Mouse (Mus musculus) heart, postnatal 36 days (tissue): ENCODE results near the gene Cdh11. TPM values are rescaled to one million over a fixed set of nuclear protein-coding genes. Genes with fewer than 3 reads are reported as not detected.

ENCODE experiments used
- DNase-seq, 2 experiments: peaks; one replicate each; pipeline ENCODE4 v3.0.0; 2021 to 2022
- intact Hi-C: fragments of 180-260 bp; cut with DNase I; formaldehyde crosslinking; loops from one replicate; pipeline ENCODE4 v1.15.1; 2025
- total RNA-seq, 2 experiments: library from RNA; stranded (reverse); gene quantifications; 2 replicates each; pipeline ENCODE4 v1.2.3; 2021

The Cdh11 gene
- 10 to 100 TPM; 11.6 to 14.3 TPM for total RNA-seq

DNA sequence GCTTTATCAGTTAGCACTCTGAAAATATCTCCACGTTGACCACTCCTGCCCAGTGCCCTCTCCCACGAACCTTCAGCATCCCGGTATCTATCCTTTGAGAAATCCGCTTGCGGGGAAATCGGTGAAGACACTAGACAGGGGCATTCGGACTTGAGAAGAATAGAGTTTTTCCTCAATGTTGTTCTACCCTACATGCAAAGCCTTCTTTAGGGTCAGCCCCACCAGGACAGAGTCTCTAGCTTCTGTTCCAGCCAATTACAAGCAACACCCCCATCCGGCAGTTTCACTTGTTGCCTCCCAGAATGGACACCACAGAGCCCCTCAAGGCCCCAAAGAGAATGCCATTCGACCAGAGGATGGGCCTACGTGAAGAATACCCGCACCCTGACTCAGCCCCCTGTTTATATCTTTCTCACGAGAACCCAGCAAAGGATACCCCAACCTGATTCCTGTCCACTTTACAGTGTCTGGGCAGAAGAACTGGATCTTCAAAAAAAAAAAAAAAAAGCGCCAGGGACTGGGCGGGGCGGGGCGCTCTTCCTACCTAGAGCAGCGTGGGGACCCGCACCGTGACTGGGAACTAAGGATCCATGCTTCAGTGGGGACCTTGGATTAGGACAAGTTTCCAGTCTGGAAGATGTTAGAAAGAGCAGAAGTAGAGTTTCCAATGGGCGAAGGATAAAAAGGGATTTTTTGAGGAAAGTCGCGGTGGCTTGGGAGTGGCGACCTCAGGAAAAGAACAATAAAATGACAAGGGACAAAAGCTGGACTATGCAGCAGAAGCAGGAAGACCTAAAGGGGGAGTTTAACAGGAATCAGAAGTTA lies at the start of gene Cdh11:
TSS of gene Cdh11 (minus strand) at position 51 of the 825 bp plus-strand sequence.
- intact Hi-C loops = loop anchor here (5.0 to 10.0 kb wide), 2 partner anchors 449 to 656 kb away; no protein-coding TSS in a partner anchor
- no peak for DNase-seq

DNA sequence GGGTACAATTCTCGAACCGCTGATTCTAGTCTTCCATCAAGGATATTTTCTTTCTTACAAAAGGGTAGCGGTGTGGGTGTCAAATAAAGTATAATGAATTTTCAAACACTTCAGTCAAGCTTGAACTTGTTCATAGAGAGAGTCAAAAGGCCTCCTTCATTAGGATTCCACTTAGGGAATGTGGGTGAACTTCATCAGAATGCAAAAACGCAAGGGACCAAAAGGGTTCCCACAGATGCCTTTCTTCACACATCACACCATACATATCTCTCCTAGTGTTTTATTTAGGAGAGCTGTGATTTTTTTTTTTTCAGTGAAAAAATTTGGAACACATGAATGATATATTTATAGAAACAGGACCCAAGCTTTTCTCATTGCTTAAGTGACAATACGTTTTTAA lies 28.5 kb upstream of the Cdh11 start:
- intact Hi-C loops = no loop called here
- DNase-seq = no peak

DNA sequence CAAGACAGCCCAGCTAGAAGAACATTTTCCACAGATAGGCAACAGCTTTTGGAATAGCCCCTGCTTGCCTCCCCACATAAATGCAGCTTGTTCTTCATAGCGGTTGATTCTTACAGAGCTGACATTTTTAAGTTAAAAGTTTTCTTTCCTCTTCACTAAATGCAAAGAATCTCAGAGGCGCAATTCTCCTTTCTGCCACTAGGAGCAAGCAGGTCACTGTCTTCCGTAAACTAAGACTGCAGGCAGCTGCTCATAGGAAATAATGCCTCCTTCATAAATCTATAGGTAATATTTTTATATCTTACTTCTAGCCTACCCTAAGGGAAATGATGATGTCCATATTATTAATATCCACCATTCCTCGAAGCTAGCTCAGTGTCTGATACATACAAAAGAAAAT lies 4.9 kb upstream of the Cdh11 start:
- DNase-seq = no peak
- intact Hi-C loops = no loop called here

DNA sequence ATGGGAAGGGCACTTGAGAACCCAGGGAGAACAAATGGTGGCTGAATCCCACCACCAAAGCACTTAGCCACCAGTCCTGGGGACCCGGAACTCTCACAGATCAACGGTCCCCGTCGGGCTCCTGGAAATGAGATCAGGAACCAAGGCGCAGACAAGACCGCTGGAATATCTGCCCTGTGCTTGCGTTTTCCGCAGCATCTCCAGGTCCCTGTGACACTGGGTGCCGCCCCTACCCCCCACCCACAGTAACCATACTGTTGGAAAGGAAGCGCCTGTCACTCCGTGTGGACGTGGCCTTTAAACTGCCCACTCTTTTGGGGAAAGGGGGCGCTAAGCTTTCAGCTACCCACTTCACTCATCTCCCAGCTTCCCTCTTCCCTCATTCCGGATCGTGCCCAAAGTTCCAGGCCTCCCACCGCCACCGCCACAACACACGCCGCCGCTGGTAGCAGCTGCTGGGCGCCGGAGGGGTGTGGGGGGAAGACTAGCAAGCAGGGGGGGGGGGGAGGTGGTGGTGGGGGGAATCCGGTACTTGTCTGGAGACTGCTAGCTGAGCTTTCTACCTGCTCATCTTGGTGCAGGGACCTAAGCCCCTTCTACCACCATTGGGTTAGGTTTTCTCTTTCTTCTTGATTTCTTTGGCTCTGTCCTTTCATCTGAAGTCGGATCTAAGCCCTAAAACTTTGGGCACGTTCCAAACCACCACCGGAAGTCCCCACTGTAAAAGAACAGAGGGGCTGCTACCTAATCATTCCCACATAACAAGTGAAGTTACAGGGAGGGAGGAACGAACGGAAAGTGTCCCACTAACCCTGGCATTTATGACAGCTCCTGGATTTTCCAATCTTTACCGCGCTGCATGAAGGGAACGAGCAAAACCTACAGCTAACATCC lies 1.3 kb upstream of the Cdh11 start:
- intact Hi-C loops = loop anchor here (5.0 to 10.0 kb wide), 2 partner anchors 448 to 656 kb away; no protein-coding TSS in a partner anchor
- DNase-seq = peak in 1 of 2 experiments; percentile 2

DNA sequence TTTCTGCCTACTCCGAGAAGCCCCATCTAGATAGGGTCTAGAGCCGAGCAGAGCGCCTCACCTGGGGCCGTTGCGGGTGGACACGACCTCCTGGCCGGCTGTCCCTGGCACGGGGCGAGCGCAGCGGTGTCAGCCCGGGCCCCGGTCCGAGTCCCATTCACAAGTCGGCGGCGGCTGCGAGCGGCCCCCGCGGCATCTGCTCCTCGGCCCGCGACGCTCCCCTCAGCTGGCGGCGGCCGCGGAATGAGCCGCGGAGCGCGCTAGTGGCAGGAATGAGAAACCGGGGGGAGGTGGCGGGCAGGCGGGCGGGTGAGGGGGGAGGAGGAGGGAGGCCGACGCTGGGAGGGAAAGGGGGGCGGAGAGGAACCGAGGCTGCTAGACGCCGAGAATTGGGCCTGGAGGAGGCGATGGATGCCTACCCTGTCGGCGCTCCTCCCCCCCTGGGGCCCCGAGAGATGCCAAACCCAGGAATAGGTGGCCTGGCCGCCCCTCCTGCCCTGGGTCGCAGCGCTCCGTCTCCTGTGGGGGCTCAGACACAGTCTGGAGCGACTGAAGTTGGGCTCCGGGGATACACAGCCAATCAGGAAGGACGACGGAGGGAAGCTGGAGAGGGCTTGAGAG lies 497 bp downstream of the Cdh11 start:
- intact Hi-C loops = loop anchor here (5.0 to 10.0 kb wide), 4 partner anchors 450 to 1242 kb away; no protein-coding TSS in a partner anchor
- DNase-seq = peak; percentile 53 to 56

DNA sequence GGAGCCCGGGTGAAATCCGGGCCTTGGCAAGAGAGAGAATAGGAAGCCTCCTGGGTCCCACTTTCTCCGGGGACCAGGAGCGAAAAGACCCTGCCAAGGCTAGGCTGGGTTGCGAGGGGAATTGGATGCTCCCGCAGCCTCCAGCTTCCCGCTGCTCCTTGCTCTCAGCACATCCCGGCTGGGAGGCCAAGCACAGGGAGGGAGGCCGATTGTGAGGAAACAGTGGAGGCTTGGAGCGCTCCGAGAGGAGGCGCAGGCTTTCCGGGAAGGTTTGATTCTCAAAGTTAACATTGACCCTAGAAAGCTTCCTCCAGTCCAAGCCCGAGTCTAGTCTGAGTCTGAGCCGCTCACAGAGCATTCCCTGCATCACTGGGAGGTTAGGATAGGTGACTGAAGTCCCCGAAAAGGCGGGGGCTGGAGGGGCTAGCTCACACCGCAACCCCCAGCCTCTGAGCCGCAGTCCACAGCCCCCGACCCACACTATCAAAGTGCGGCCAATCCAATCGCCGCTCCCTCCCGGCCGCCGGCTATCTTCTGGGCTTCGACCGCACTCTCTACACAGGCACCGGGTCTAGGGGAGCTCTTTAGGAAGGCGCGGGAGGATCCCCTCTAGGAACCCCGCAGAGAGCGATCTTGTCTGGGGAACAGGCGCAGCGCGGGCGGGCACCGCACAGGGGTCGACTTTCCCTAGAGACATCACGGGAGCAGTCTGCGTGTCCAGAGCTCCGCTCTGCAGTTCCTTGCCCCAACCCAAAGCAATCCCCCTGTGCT lies 1.4 kb downstream of the Cdh11 start:
- peak; percentile 28 to 39 for DNase-seq
- intact Hi-C loops = loop anchor here (5.0 to 10.0 kb wide), 3 partner anchors 451 to 1243 kb away; no protein-coding TSS in a partner anchor

DNA sequence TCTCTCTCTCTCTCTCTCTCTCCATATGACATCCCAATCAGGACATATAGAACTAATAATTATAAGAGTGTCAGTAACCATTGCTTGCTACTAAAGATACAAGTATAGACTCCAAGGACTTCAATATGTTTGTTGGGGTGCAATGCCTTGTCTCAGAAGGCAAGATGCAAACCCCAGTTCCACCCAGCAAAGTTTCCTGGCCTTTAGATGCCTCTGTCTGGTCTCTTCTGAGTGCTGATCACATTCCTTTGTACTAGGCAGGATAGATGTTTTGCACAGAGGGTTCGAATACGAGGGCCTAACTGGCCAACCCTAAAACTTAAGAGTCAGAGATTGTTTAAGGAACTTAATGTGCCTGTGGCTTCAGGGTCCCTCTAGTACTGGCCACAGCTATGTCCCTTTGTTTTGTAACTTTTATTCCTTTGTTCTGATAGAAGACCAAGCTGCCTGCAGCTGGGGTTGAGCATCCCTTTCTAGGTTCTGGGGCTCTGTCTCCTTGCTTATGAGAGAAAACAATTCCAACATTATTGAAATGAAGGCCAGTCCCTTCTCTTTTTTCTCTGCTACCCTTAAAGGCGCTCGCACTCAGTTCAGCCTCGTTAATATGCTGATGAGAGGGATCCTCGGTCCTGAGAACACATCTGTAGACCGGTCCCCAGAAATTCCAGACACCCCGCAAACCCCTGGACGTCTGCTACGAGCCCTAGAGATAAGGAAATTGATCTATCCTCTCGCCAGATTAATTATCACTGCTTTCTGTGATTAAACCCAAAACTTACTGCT lies 2.5 kb downstream of the Cdh11 start:
- no peak for DNase-seq
- intact Hi-C loops = loop anchor here (5.0 to 10.0 kb wide), 3 partner anchors 452 to 1244 kb away; no protein-coding TSS in a partner anchor

DNA sequence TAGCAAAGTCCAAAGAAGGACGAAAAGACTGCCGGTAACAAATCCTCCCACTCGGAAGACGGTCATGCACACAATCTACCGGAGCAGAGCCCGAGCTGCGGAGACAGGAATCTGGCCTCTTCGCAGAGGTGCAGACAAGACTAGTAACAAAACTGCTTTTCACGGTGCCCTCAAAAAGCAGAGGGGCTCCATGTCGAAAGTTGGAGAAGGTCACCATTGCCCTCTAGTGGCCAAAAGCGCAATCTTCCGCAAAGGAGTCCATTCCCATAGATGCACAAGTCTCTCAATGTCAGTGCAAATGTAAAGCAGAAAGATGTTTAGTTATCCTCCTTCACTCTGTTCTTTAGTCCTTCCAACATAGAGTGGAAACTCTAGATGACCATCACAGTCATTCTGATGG lies 4.5 kb downstream of the Cdh11 start:
- DNase-seq = peak; percentile 71 to 73
- intact Hi-C loops = loop anchor here (1.0 to 10.0 kb wide), 4 partner anchors 266 to 1246 kb away; no protein-coding TSS in a partner anchor

DNA sequence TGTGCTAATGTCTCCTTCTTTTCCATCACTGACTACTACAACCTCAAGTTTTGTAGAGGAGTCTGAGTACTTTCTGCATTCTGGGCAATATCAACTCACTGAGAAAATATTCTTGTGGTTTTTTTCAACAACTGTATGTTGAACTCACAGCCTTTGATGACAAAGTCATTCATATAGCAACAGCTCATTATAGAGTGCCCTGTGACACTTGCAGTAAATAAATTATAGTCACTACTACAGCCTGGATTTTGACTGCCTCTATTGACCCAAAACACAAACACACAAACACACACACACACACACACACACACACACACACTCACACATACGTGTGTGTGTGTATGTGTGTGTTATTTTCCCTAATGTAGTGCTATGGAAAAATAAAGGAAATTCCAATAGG lies 10.8 kb downstream of the Cdh11 start:
- DNase-seq = no peak
- intact Hi-C loops = no loop called here

DNA sequence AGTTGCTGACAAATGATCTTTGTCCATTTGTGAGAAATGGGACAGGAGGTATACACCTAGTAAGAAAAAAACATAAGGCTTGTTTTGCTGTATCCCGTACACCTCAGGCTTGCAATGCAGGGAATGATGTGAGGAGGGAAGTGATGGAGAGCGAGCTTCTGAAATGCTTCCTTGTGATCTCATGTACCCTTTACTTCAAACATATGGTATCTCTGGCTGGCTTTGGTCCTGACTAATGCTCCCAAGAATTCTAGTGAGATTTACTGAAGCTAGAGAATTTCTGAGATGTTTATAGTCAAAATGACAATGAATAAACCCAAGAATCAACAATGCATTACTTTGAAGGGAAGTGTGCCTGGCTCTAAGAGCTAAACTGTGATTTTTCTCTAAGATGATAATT lies 14.0 kb downstream of the Cdh11 start:
- DNase-seq = no peak
- intact Hi-C loops = no loop called here

DNA sequence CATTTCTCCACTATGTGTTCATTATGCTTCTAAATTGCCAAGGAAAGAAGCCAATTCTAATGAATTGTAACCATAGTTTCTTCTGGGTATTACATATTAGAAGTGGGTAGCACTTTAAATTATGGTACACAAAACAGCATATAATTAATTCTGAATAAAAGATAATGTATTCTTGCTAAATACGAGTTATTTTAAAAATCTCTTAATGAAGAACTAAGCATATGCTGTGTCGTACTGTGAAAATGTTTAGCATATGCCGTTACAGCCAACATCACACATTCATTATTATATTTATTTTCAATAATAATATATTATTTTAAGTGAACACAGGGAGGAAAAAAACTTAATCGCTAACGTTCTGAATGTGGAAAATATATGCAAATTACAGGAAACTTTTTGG lies 31.6 kb downstream of the Cdh11 start:
- DNase-seq = no peak
- intact Hi-C loops = no loop called here

DNA sequence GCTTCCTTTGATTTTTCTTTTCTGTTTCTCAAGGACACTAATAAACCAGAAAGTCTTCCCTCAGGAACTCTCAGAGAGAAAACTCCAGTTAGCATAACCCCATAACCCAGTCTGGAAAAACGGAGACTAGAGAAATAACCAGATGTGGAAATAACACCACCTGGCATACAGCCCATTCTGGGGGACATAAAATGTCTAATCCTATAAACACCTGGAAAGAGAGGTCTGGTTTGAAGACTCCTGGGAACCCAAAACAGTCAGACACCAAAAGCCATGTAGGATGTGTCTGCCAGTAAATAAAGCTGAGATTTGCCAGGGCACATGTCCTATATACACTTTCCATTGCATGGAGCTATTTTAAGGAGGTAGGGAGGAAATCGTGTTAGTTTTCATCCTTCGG lies 42.5 kb downstream of the Cdh11 start:
- intact Hi-C loops = no loop called here

DNA sequence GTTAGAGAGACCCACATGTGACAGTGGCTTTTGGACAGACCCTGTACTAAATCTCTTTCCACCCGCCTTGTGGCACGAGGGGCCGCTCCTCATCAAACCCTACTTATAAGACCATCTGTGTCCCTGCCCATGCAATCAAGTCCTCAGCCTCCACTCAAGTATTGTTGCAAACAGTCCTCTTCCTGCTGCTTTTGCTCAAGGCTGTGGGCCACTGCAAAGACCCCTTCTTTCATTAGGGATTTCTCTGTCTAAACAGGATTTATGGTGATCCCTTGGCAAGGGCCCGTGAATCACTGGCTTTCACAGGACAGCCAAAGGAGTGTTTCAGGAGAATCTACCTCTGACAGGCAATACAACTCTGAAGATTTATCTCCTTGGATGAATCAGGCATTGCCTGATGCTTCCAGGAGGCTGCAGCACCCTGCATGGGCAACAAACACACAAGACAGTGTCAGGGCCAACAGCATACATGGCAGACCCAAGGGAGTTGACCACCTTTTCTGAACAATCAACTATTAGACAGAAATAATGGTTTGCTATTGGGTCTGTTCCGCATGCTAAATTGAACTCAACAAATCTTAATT lies 43.3 kb downstream of the Cdh11 start:
- intact Hi-C loops = no loop called here
- no peak for DNase-seq

More for the DNA sequence above, 42.5 kb downstream of the Cdh11 start:
- no peak for DNase-seq

DNA sequence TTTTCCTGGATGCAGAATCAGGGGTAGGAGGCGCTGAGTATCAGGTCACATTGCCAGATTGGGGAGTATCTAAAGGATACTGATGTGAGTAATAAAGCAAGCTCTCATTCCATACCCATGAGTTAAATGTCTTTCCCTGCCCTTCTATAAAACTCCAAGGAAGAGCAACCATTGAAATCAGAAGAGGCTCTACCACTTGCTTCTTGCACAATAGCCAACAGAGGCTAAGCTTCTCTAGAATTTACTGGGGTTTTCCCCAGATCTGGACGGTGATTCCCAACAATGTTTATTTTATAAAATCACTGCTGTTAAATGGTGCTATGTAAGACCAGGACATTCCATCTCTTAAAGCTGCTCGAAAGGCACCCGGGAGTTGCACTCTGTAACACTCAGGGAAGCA lies 44.5 kb downstream of the Cdh11 start:
- intact Hi-C loops = no loop called here
- DNase-seq = no peak

DNA sequence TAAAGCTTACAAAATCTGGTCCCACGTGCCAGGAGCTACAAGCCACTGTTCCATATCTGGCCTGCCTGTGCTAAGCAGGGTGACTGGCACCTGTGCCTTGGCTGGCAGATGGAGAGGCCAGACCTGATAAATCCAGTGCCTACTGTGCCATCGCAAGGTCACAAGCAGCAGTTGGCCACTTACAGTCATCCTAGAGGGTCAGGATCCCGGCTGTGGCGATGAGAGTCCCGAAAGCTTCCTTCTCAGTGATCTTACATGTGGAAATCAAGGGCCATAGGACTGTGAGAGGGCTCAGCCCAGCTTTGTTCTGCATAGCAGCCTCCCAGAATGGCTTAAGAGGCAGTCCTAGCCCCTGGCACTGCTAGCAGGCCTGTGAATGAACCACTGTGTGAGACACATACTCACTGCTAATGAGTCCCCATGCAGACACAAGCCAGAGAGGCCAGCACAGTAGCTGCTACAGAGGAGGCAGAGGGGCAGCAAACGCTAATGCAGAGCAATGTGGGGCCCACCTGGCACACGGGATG lies 46.4 kb downstream of the Cdh11 start:
- DNase-seq = peak; percentile 37 to 51
- intact Hi-C loops = no loop called here

DNA sequence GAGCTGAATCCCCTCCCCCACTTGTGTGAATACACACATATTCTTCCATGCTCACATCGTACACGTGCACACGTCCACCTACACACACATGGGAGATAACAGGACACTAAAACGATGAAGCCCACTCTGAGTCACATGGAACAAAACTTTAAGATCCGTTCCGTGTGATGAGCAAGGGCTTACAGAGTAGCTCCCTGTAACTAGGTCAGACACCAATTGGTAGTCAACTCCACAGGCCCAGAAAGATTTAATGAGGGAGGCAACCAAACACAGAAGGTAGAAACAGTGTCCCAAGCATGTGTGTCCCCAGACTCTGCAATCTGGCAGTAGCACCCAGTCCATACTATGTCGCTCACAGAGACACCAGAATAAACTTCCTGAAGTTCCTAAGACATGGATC lies 47.0 kb downstream of the Cdh11 start:
- no peak for DNase-seq
- intact Hi-C loops = no loop called here

DNA sequence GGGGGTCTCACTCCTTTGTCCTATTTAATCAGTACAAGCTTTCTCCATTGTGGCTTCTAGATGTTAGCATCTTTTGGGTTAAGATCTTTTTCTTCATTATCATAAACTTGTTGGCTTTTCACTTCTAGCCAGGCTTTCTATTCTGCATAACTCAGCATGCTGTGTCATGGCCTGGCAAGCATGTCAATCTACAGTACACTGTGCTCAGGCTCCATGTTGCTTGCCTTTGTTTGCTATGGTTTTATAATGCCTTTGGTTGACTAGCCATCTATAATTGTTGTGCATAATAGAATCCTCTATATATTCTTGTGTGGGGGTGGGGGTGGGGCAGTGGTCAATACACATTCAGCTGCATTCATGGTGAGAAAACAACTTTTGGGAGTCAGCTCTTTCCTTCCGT lies 51.0 kb downstream of the Cdh11 start:
- intact Hi-C loops = no loop called here
- no peak for DNase-seq

DNA sequence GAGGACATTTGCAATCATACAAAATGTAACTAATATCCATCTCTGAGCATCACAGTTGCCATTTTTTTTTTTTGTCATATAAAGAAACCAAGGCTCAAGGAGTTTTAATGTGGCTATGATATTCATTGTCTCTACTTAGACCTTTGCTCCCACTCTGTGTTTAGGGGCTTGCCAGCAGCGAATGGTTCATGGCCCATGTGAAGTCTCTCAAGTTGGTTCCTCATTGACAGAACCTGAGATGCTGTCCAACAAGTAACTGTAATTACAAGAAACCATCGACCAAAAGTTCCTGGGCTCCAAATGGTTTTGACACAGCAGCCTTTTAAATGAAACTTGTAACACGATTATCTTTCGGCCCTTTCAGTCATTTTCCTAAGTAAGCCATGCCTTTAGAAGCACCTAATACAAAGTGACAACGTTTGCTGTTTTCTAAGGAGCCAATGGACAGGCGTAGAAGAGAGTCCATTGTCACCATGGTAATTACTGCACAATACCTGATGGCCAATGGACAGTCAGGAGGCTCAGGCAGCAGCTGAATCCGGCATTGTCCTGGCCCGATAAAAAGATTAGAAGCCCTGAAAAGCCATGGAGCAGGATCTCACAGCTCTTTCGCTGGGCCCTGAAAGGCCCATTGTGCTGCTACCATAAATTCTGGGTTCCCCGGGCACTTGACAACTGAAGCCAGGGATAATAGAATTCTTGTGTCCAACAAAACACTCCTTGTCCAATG lies 59.1 kb downstream of the Cdh11 start:
- DNase-seq = no peak
- intact Hi-C loops = no loop called here
